Mouse (Mus musculus): ENCODE results near the gene Gzmm. TPM values are rescaled to one million over a fixed set of nuclear protein-coding genes. Genes with fewer than 3 reads are reported as not detected.
A peak's percentile ranks its signal among the peaks of the same experiment; 100 is the strongest.

The Gzmm gene
- total RNA-seq, 2 experiments from 2014 or later = 2.9 to 3.7 TPM

DNA sequence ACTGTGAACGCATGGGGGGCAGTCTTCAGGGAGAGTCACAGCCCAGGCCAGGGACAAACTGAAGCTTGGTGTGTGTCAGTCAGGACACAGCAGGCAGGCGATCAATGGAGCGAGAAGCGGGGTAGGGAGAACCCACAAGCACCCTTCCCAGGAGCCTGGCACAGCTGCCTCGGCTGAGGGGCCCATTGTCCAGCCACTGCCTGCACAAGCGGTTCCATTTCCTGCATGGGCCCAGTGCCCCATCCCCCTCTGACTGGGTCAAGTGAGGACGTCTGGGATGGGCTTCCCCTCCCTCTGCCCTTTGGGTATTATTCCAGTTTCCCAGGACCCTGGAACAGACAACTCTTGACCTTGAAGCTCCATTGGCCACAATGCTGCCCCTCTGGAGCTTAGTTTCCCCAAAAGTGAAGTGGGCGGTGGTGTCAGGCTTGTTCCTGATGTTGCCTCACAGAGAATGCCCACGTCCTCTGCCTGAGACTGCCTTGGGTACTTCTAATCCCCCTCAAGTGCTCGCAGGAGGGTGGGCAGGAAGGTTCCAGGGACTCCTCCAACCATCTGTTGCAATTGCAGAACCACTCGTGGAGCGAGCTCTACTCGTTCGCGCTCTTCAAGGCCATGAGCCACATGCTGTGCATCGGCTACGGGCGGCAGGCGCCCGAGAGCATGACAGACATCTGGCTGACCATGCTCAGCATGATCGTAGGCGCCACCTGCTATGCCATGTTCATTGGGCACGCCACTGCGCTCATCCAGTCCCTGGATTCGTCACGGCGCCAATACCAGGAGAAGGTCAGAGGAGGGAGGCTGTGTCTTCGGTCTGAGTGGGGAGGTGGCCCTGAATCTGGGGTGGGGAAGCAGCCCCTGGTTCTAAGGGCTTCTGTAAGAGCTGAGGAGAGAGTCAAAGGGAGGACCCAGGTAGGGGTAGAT is 39.8 kb downstream of the Gzmm start:
- no peak for DNase-seq

DNA sequence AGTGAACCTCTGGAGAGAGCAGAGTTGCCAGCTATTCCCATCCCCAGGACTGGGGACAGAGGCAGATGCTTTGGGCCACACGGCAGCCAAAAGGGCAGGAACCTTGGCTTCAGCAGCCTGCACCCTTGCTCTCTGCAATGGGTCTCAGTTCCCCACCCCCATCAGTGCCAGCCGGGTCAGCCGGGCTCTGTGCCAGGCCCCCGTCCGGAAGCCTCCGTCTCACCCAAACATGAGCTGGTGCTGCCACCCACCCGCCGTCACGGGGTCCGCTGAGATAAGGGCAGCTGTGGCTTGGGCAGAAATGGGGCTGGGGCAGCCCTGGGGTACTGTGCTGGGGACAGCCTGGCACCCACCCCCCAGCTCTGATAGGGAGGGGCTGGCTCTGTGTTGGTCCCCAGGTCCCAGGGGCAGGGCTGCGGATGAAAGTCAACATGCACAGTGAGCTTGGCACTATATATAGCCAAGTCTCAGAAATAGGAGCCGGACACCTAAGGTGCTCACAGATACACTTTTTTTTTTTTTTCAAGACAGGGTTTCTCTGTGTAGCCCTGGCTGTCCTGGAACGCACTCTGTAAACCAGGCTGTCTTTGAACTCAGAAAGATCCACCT is 40.6 kb downstream of the Gzmm start:
- DNase-seq = peak; percentile 68

GRCm38 (mm10) chr10:79732500-79732899 is 43.7 kb downstream of the Gzmm start:
- DNase-seq = no peak

GRCm38 (mm10) chr10:79733847-79734246 is 45.0 kb downstream of the Gzmm start:
- DNase-seq = no peak

- DNase-seq = no peak
Observed at GRCm38 (mm10) chr10:79735361-79735760, 46.5 kb downstream of the Gzmm start.

- no peak for DNase-seq
Observed at GRCm38 (mm10) chr10:79736706-79737105, 47.9 kb downstream of the Gzmm start.

DNA sequence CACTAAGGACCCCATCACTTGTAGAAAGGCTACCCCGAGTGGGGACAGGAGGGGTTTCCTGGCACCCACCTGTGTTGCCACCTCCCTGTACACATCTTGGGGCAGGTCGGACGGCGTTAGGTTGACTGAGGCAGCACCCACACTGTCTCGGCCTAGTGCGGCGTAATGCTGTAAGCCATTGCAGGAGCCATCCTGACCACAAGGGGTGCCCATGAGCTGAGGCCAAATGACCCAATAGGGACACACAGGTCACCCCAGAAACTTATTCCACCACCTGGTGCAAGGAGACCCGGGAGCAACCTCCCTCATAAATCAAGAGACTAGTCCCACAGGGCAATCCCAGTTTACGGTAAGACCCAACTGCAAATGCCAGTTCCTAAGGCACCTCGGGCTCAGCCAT is 49.4 kb downstream of the Gzmm start:
- peak; percentile 40 for DNase-seq

GRCm38 (mm10) chr10:79739234-79739633 is 50.4 kb downstream of the Gzmm start:
- no peak for DNase-seq

DNA sequence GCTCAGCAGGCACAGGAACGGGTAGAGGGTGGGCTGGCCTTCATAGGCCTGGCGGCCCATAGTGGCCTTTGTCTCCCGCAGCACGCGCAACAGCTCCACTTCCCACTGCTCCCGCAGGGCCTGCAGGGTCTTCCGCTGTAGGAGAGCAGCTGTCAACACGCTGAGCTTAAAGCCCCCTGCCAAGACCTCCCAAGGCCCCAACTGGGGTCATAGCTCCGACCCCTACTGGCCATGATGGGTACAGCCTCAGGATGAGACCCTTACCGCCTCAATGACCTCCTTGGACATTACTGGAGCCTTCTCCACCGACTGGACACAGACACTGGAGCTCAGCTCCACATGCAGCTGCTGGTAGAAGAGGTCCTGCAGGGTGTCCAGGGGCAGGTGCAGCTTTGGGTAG is 52.0 kb downstream of the Gzmm start:
- no peak for DNase-seq

DNA sequence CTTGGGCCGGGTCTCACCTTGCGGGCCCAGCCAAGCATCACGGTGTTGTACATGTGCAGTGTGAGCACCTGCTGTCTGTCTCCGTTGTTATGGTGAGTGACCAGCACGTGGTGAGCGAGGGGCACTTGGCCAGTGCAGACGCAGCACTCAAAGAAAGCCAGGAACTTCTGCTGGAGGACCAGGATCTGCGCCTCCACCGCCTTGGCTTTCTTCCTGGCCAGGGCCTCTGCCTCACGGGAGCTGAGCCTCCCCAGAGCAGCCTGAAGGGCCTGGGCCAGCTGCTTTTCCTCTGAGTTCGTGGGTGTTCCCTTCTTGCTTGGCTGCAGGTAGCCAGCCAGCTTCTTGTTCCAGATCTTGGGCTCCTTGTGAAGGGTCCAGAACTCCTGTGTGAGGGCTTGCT is 54.3 kb downstream of the Gzmm start:
- DNase-seq = no peak

- no peak for DNase-seq
Observed at GRCm38 (mm10) chr10:79743650-79744365, 55.0 kb downstream of the Gzmm start.

Other genes starting within 250 kb of the Gzmm start
- gene Vmn2r83, start 220.3 kb upstream of the Gzmm start, total RNA-seq (2021) = not detected
- gene Plpp2, start 155.2 kb upstream of the Gzmm start, total RNA-seq (2021) = 1 to 10 TPM; 5.7 to 6.0 TPM
- gene Mier2, start 133.8 kb upstream of the Gzmm start, total RNA-seq (2021) = 10 to 100 TPM; 19.7 to 21.9 TPM
- gene Theg, start 101.7 kb upstream of the Gzmm start, total RNA-seq (2021) = not detected
- gene C2cd4c, start 75.0 kb upstream of the Gzmm start, total RNA-seq (2021) = under 1 TPM; 0.10 to 0.11 TPM
- gene Shc2, start 51.1 kb upstream of the Gzmm start, total RNA-seq (2021) = 1 to 10 TPM; 3.2 to 3.7 TPM
- not detected for gene Odf3l2, start 43.3 kb upstream of the Gzmm start, total RNA-seq (2021)
- under 1 TPM; 0.36 to 0.67 TPM for gene Madcam1, start 24.5 kb upstream of the Gzmm start, total RNA-seq (2021)
- gene Tpgs1, start 19.7 kb upstream of the Gzmm start, total RNA-seq (2021) = 10 to 100 TPM; 18.8 to 20.3 TPM
- 100 to 1,000 TPM; 134 to 145 TPM for gene Cdc34, start 6.8 kb upstream of the Gzmm start, total RNA-seq (2021)
- 100 to 1,000 TPM; 793 to 876 TPM for gene Bsg, start 15.5 kb downstream of the Gzmm start, total RNA-seq (2021)
- 1 to 10 TPM; 7.6 to 9.5 TPM for gene Hcn2, start 27.6 kb downstream of the Gzmm start, total RNA-seq (2021)
- gene Polrmt, start 57.6 kb downstream of the Gzmm start, total RNA-seq (2021) = 10 to 100 TPM; 35.4 to 39.6 TPM
- gene Fgf22, start 66.1 kb downstream of the Gzmm start, total RNA-seq (2021) = not detected
- 10 to 100 TPM; 40.3 to 45.9 TPM for gene Rnf126, start 77.9 kb downstream of the Gzmm start, total RNA-seq (2021)
- gene Fstl3, start 88.3 kb downstream of the Gzmm start, total RNA-seq (2021) = 10 to 100 TPM; 10.3 TPM
- gene Prss57, start 101.9 kb downstream of the Gzmm start, total RNA-seq (2021) = not detected
- gene Palm, start 104.6 kb downstream of the Gzmm start, total RNA-seq (2021) = 10 to 100 TPM; 78.5 to 88.6 TPM
- gene Misp, start 132.0 kb downstream of the Gzmm start, total RNA-seq (2021) = under 1 TPM; 0.14 to 0.45 TPM
- 100 to 1,000 TPM; 167 to 182 TPM for gene Ptbp1, start 165.4 kb downstream of the Gzmm start, total RNA-seq (2021)
- gene Prtn3, start 185.5 kb downstream of the Gzmm start, total RNA-seq (2021) = not detected
- gene Plppr3, start 185.6 kb downstream of the Gzmm start, total RNA-seq (2021) = 1 to 10 TPM; 2.5 to 2.9 TPM
- not detected for gene Elane, start 197.2 kb downstream of the Gzmm start, total RNA-seq (2021)
- under 1 TPM in 1 of 2 experiments, not detected in 1; 0.38 TPM for gene Cfd, start 201.8 kb downstream of the Gzmm start, total RNA-seq (2021)
- gene Med16, start 219.9 kb downstream of the Gzmm start, total RNA-seq (2021) = 10 to 100 TPM; 67.1 to 68.2 TPM
- not detected for gene Gm26602, start 221.8 kb downstream of the Gzmm start, total RNA-seq (2021)
- under 1 TPM; 0.25 to 0.33 TPM for gene Kiss1r, start 228.0 kb downstream of the Gzmm start, total RNA-seq (2021)
- 100 to 1,000 TPM in 1 of 2 experiments, 10 to 100 TPM in 1; 91.0 to 100 TPM for gene R3hdm4, start 232.2 kb downstream of the Gzmm start, total RNA-seq (2021)
- 1 to 10 TPM; 4.2 to 4.3 TPM for gene Arid3a, start 238.0 kb downstream of the Gzmm start, total RNA-seq (2021)